Mouse (Mus musculus) kidney, embryonic 15.5 days (tissue): Measurements from ENCODE around the gene Ccdc89. TPM values are rescaled to one million over a fixed set of nuclear protein-coding genes. Genes with fewer than 3 reads are reported as not detected.

Experiments
- ATAC-seq: fragments of 200-750 bp; cut with Nextera tagmentation; replicated peaks from 2 replicates; pipeline ENCODE4 v1.8.0; 2017; ENCODE audit warnings: moderate TSS enrichment; ENCODE audit not compliant: low FRiP score
- H3K27ac ChIP-seq: fragments of 300-500 bp; sonication (generic); 2 replicates; pipeline ENCODE4 v1.5.1; 2015; ENCODE audit warnings: mild to moderate bottlenecking, inconsistent platforms
- H3K27me3 ChIP-seq: fragments of 300-500 bp; sonication (generic); 2 replicates; pipeline ENCODE4 v1.6.1; 2015; ENCODE audit warnings: inconsistent platforms
- H3K36me3 ChIP-seq: fragments of 300-500 bp; sonication (generic); 2 replicates; pipeline ENCODE4 v1.6.1; 2015; ENCODE audit warnings: inconsistent platforms
- H3K4me1 ChIP-seq: fragments of 300-500 bp; sonication (generic); 2 replicates; pipeline ENCODE4 v1.6.1; 2015; ENCODE audit warnings: inconsistent platforms
- H3K4me2 ChIP-seq: fragments of 300-500 bp; sonication (generic); 2 replicates; pipeline ENCODE4 v1.6.1; 2015; ENCODE audit warnings: moderate library complexity, mild to moderate bottlenecking, inconsistent platforms
- H3K4me3 ChIP-seq: fragments of 300-500 bp; sonication (generic); replicated peaks from 2 replicates; pipeline ENCODE4 v1.5.1; 2015; ENCODE audit warnings: mild to moderate bottlenecking, inconsistent platforms
- H3K9ac ChIP-seq: fragments of 300-500 bp; sonication (generic); 2 replicates; pipeline ENCODE4 v1.6.1; 2015; ENCODE audit warnings: mild to moderate bottlenecking, inconsistent platforms
- H3K9me3 ChIP-seq: fragments of 300-500 bp; sonication (generic); replicated peaks from 2 replicates; pipeline ENCODE4 v1.6.1; 2016; ENCODE audit warnings: inconsistent platforms
- WGBS: fragments of 180-500 bp; shearing (Covaris S2); methylation state at CpG from one replicate; pipeline ENCODE4 v1.1.7; 2015; ENCODE audit warnings: mixed read lengths; 5-methylcytosine and 5-hydroxymethylcytosine counted together
- polyA plus RNA-seq: library from polyadenylated mRNA; unstranded; fragments of >200 nt; fragmentation: Nextera tagmentation; extraction: Ambion mirVana; gene quantifications from 2 replicates; pipeline ENCODE4 v1.2.1, GENCODE M21; 2015

The Ccdc89 gene
- polyA plus RNA-seq, result 1.3 and 1.7 TPM in 2 replicates

- peak within 1 kb of the TSS; percentile 67 for H3K4me2 ChIP-seq
- no peaks in the 10 kb centered on the region for H3K27me3 ChIP-seq
- ATAC-seq, result peak; percentile 100
- H3K9me3 ChIP-seq, result no peaks in the 10 kb centered on the region
- 25% methylated on average over 29 of the region's 29 CpGs for WGBS
- H3K4me3 ChIP-seq, result peak within 1 kb of the TSS; percentile 42
- H3K27ac ChIP-seq, result no peak within 1 kb of the TSS
- no peaks in the 10 kb centered on the region for H3K36me3 ChIP-seq
- H3K4me1 ChIP-seq, result peaks cover 6% of the 10 kb centered on the region
- peak within 1 kb of the TSS; percentile 25; the same call in 1 of the 2 replicates for H3K9ac ChIP-seq
Observed at GRCm38 (mm10) chr7:90426020-90427001, at the start of gene Ccdc89. Gene Ccdc89 (plus strand): TSS chr7:90426577.

- no peak overlapping the region for H3K9ac ChIP-seq
- no peak overlapping the region for H3K27ac ChIP-seq
- no peaks in the 10 kb centered on the region for H3K9me3 ChIP-seq
- peaks cover 7% of the 10 kb centered on the region; the same call in 1 of the 2 replicates for H3K27me3 ChIP-seq
- ATAC-seq, result no peak
- WGBS, result 63% methylated on average over 2 of the region's 2 CpGs
- peaks cover 9% of the 10 kb centered on the region; the same call in 1 of the 2 replicates for H3K4me1 ChIP-seq
- H3K36me3 ChIP-seq, result no peaks in the 10 kb centered on the region
- H3K4me3 ChIP-seq, result no peak overlapping the region
- no peak overlapping the region for H3K4me2 ChIP-seq
Observed at GRCm38 (mm10) chr7:90384411-90384810, 42.0 kb upstream of the Ccdc89 start.

GRCm38 (mm10) chr7:90386885-90387459 is 39.4 kb upstream of the Ccdc89 start:
- ATAC-seq, result no peak
- H3K4me2 ChIP-seq, result no peak overlapping the region
- WGBS, result 11% methylated on average over 8 of the region's 8 CpGs
- H3K4me1 ChIP-seq, result peaks cover 9% of the 10 kb centered on the region; the same call in 1 of the 2 replicates
- no peak overlapping the region for H3K27ac ChIP-seq
- no peak overlapping the region for H3K4me3 ChIP-seq
- H3K27me3 ChIP-seq, result peaks cover 7% of the 10 kb centered on the region; the same call in 1 of the 2 replicates
- H3K36me3 ChIP-seq, result no peaks in the 10 kb centered on the region
- no peak overlapping the region for H3K9ac ChIP-seq
- H3K9me3 ChIP-seq, result no peaks in the 10 kb centered on the region

GRCm38 (mm10) chr7:90389765-90390164 is 36.6 kb upstream of the Ccdc89 start:
- Histone ChIP-seq H3K9ac (no peak overlapping the region), H3K4me3 (no peak overlapping the region), H3K4me1 (peaks cover 5% of the 10 kb centered on the region; the same call in 1 of the 2 replicates), H3K4me2 (no peak overlapping the region), H3K27ac (no peak overlapping the region), H3K9me3 (no peaks in the 10 kb centered on the region), H3K27me3 (peaks cover 7% of the 10 kb centered on the region; the same call in 1 of the 2 replicates), H3K36me3 (no peaks in the 10 kb centered on the region)
- no peak for ATAC-seq
- 63% methylated on average over 3 of the region's 3 CpGs for WGBS

GRCm38 (mm10) chr7:90395073-90395472 is 31.3 kb upstream of the Ccdc89 start:
- ATAC-seq, result no peak
- Histone ChIP-seq H3K36me3 (no peaks in the 10 kb centered on the region), H3K9me3 (no peaks in the 10 kb centered on the region), H3K27me3 (no peaks in the 10 kb centered on the region), H3K4me2 (no peak overlapping the region), H3K27ac (no peak overlapping the region), H3K4me3 (no peak overlapping the region), H3K4me1 (no peaks in the 10 kb centered on the region), H3K9ac (no peak overlapping the region)
- whole genome bisulfite sequencing, result 52% methylated on average over 4 of the region's 4 CpGs

GRCm38 (mm10) chr7:90395928-90396327 is 30.4 kb upstream of the Ccdc89 start:
- no peaks in the 10 kb centered on the region for H3K9me3 ChIP-seq
- no peak overlapping the region for H3K4me3 ChIP-seq
- H3K27ac ChIP-seq, result no peak overlapping the region
- no peak for ATAC-seq
- no peaks in the 10 kb centered on the region for H3K4me1 ChIP-seq
- no peaks in the 10 kb centered on the region for H3K36me3 ChIP-seq
- 65% methylated on average over 5 of the region's 5 CpGs for WGBS
- H3K27me3 ChIP-seq, result no peaks in the 10 kb centered on the region
- H3K4me2 ChIP-seq, result no peak overlapping the region
- no peak overlapping the region for H3K9ac ChIP-seq

GRCm38 (mm10) chr7:90409934-90410333 is 16.4 kb upstream of the Ccdc89 start:
- ATAC-seq, result no peak

GRCm38 (mm10) chr7:90427006-90427405 is 629 bp downstream of the Ccdc89 start:
- Histone ChIP-seq H3K4me3 (peak overlapping the region; percentile 42), H3K9me3 (no peaks in the 10 kb centered on the region), H3K4me1 (peaks cover 6% of the 10 kb centered on the region), H3K27ac (no peak overlapping the region), H3K9ac (0 out of 2 replicates have a peak overlapping the region, but pooled peaks have one; percentile 25), H3K4me2 (peak overlapping the region; percentile 67), H3K36me3 (no peaks in the 10 kb centered on the region), H3K27me3 (no peaks in the 10 kb centered on the region)
- ATAC-seq, result peak; percentile 9; the same call in 1 of the 2 replicates
- WGBS, result 62% methylated on average over 9 of the region's 9 CpGs

More at GRCm38 (mm10) chr7:90409934-90410333, 16.4 kb upstream of the Ccdc89 start:
- no peaks in the 10 kb centered on the region for H3K27me3 ChIP-seq
- no peak overlapping the region for H3K4me3 ChIP-seq
- H3K4me2 ChIP-seq, result no peak overlapping the region
- H3K27ac ChIP-seq, result no peak overlapping the region
- no peaks in the 10 kb centered on the region for H3K9me3 ChIP-seq
- no peaks in the 10 kb centered on the region for H3K36me3 ChIP-seq
- no peak overlapping the region for H3K9ac ChIP-seq
- no peaks in the 10 kb centered on the region for H3K4me1 ChIP-seq
- 47% methylated on average over 3 of the region's 3 CpGs for WGBS

GRCm38 (mm10) chr7:90432221-90432620 is 5.8 kb downstream of the Ccdc89 start:
- Histone ChIP-seq H3K4me1 (no peaks in the 10 kb centered on the region), H3K27ac (no peak overlapping the region), H3K27me3 (no peaks in the 10 kb centered on the region), H3K9ac (no peak overlapping the region), H3K4me3 (no peak overlapping the region), H3K36me3 (no peaks in the 10 kb centered on the region), H3K9me3 (no peaks in the 10 kb centered on the region), H3K4me2 (no peak overlapping the region)
- ATAC-seq, result no peak

- Histone ChIP-seq H3K4me3 (no peak overlapping the region), H3K4me1 (no peaks in the 10 kb centered on the region), H3K4me2 (no peak overlapping the region), H3K27me3 (no peaks in the 10 kb centered on the region), H3K9me3 (no peaks in the 10 kb centered on the region), H3K27ac (no peak overlapping the region), H3K9ac (no peak overlapping the region), H3K36me3 (no peaks in the 10 kb centered on the region)
- ATAC-seq, result no peak
- WGBS, result 92% methylated on average over 4 of the region's 4 CpGs
Observed at GRCm38 (mm10) chr7:90440044-90440443, 13.7 kb downstream of the Ccdc89 start.

- no peak; the same call in none of the 2 replicates for ATAC-seq
- H3K4me1 ChIP-seq, result no peaks in the 10 kb centered on the region
- WGBS, result 10% methylated on average over 4 of the region's 4 CpGs
- H3K9me3 ChIP-seq, result no peaks in the 10 kb centered on the region
- H3K4me2 ChIP-seq, result peak overlapping the region; percentile 60
- peak overlapping the region; percentile 99 for H3K27ac ChIP-seq
- H3K36me3 ChIP-seq, result peaks cover under 1% of the 10 kb centered on the region; the same call in 1 of the 2 replicates
- no peaks in the 10 kb centered on the region for H3K27me3 ChIP-seq
- H3K9ac ChIP-seq, result peak overlapping the region; percentile 43
- peak overlapping the region; percentile 84 for H3K4me3 ChIP-seq
Observed at GRCm38 (mm10) chr7:90442070-90442469, 15.7 kb downstream of the Ccdc89 start.
